In genomic region chr3:155880722-155881121, GRCm38 (mm10) we compare ENCODE assay signal across 27 mouse cellular contexts.
"Had no signal": no experiment of that assay in that cellular context is flagged by ENCODE, and none has a peak within 500 bp of the region (broad histone marks: within the 10 kb centered on the region; RNA-seq: fewer than 3 reads in every experiment).

No protein-coding gene starts in this region.

- H3K27me3 ChIP-seq: heart, embryonic 13.5 days; heart, embryonic 15.5 days; hindbrain, embryonic 13.5 days; hindbrain, embryonic 15.5 days; intestine, embryonic 15.5 days; kidney, embryonic 15.5 days; limb, embryonic 15.5 days; liver, embryonic 12.5 days had no signal

- H3K9ac ChIP-seq: heart, embryonic 13.5 days; heart, embryonic 15.5 days; hindbrain, embryonic 13.5 days; hindbrain, embryonic 15.5 days; intestine, embryonic 15.5 days; kidney, embryonic 15.5 days; limb, embryonic 15.5 days; liver, embryonic 12.5 days; liver, embryonic 14.5 days had no signal

- H3K4me1 ChIP-seq: heart, embryonic 13.5 days; heart, embryonic 15.5 days; hindbrain, embryonic 13.5 days; hindbrain, embryonic 15.5 days; intestine, embryonic 15.5 days; kidney, embryonic 15.5 days; limb, embryonic 15.5 days; liver, embryonic 12.5 days had no signal

- ATAC-seq: hindbrain, postnatal 0 days; inflammation-experienced regulatory T-cells, adult 6 months; intestine, embryonic 15.5 days; liver, embryonic 12.5 days had no signal

- H3K4me2 ChIP-seq: heart, embryonic 11.5 days; heart, embryonic 13.5 days; heart, embryonic 15.5 days; hindbrain, embryonic 13.5 days; hindbrain, embryonic 15.5 days; intestine, embryonic 15.5 days; kidney, embryonic 15.5 days; limb, embryonic 15.5 days; liver, embryonic 12.5 days had no signal

- DNase-seq: gastrocnemius, postnatal 14 days; gastrocnemius, postnatal 36 days; heart, adult 11 months; heart, adult 2 months; heart, postnatal 14 days; heart, postnatal 36 days; kidney, adult 11 months; kidney, adult 2 months; kidney, adult 9 months; kidney, postnatal 14 days; kidney, postnatal 36 days; layer of hippocampus, adult 9-11 months; layer of hippocampus, postnatal 36 days; left cerebral cortex, postnatal 4 days had no signal

- H3K36me3 ChIP-seq: heart, embryonic 13.5 days; heart, embryonic 15.5 days; hindbrain, embryonic 13.5 days; hindbrain, embryonic 15.5 days; intestine, embryonic 15.5 days; kidney, embryonic 15.5 days; limb, embryonic 15.5 days; liver, embryonic 12.5 days had no signal

- H3K4me3 ChIP-seq: heart, adult 2 months; heart, embryonic 13.5 days; heart, embryonic 15.5 days; hindbrain, embryonic 13.5 days; hindbrain, embryonic 15.5 days; intestine, embryonic 15.5 days; kidney, embryonic 15.5 days; limb, embryonic 15.5 days; liver, embryonic 12.5 days had no signal

- H3K27ac ChIP-seq: heart, adult 2 months; heart, embryonic 13.5 days; heart, embryonic 15.5 days; hindbrain, embryonic 13.5 days; hindbrain, embryonic 15.5 days; hindbrain, postnatal 0 days; intestine, embryonic 15.5 days; kidney, embryonic 15.5 days; kidney, postnatal 0 days; limb, embryonic 15.5 days; liver, embryonic 12.5 days; liver, embryonic 14.5 days had no signal

- H3K9me3 ChIP-seq: heart, embryonic 13.5 days; heart, embryonic 15.5 days; hindbrain, embryonic 13.5 days; hindbrain, embryonic 15.5 days; intestine, embryonic 15.5 days; limb, embryonic 15.5 days; liver, embryonic 12.5 days had no signal
